Mouse (Mus musculus) erythroblast, embryonic 14.5 days (primary cell): ENCODE data around the gene Dio3.

Experiments
- GATA1 ChIP-seq: IDR thresholded peaks from 2 replicates; pipeline ENCODE4 v1.6.1; 2012; ENCODE audit warnings: low read length, inconsistent platforms, mixed read lengths
- TAL1 ChIP-seq: IDR thresholded peaks from 3 replicates; pipeline ENCODE4 v1.6.1; 2012; ENCODE audit warnings: low read length, inconsistent platforms, mixed read lengths

DNA sequence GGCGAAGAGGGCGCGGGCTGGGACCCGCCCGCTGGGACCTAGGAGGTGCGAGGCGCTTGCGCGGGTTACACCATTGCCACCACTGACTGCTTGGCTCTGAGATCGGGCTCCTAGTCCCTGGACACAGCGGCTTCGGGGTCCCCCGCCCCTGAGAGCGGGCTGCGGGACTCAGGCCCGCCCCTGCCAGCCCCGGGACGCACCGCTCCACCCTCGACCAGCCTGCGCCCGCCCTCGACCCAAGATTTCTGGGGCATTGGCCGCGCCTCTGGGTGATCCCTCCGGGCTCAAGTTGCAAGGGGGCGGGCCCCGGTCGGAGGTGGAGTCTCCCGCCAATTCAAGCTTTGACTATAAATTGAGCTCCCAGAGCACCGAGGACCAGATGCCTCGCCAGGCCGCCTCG, at the start of gene Dio3:
- TF ChIP-seq TAL1 (no peak), GATA1 (no peak)
